Mouse (Mus musculus): ENCODE measurements at regions not wholly inside any gene's neighbourhood (a gene's known extent, or its start where the extent isn't known, plus 50 kb on each side); places are given as distances from the start of the nearest gene placed in this dataset.
"Not testable (repeated sequence)": the region's sequence is repeated elsewhere in the genome, so short reads cannot be mapped to it uniquely, and the experiment has no call there.

- Histone ChIP-seq H3K4me3 (replicated peaks; ENCODE audit: low read length) (no peak overlapping the region), H3K4me1 (replicated peaks; ENCODE audit: low read depth, low read length) (no peaks in the 10 kb centered on the region), H3K9me3 (ENCODE audit: low read length) (no peaks in the 10 kb centered on the region), H3K36me3 (ENCODE audit: insufficient read depth, low read length) (no peaks in the 10 kb centered on the region), H3K27me3 (ENCODE audit: insufficient read depth, low read length) (no peaks in the 10 kb centered on the region)
- TF ChIP-seq NANOG (IDR thresholded peaks at IDR 0.05; ENCODE audit: borderline replicate concordance, low read length) (no peak), POU5F1 (IDR thresholded peaks at IDR 0.05; ENCODE audit: borderline replicate concordance, low read length) (no peak), CTCF (conservative IDR thresholded peaks at IDR 0.05; ENCODE audit: low read length) (no peak)
Observed at GRCm38 (mm10) chr7:58448727-58449126, 207.2 kb upstream of the Atp10a start.

GRCm38 (mm10) chr7:58451981-58452380 is 204.0 kb upstream of the Atp10a start:
- no peaks in the 10 kb centered on the region for H3K36me3 ChIP-seq (ENCODE audit: insufficient read depth, low read length)
- no peaks in the 10 kb centered on the region for H3K9me3 ChIP-seq (ENCODE audit: low read length)
- TF ChIP-seq POU5F1 (IDR thresholded peaks at IDR 0.05; ENCODE audit: borderline replicate concordance, low read length) = no peak
- no peak for TF ChIP-seq NANOG (IDR thresholded peaks at IDR 0.05; ENCODE audit: borderline replicate concordance, low read length)
- no peak for TF ChIP-seq CTCF (conservative IDR thresholded peaks at IDR 0.05; ENCODE audit: low read length)
- H3K4me1 ChIP-seq (replicated peaks; ENCODE audit: low read depth, low read length) = no peaks in the 10 kb centered on the region
- H3K4me3 ChIP-seq (replicated peaks; ENCODE audit: low read length) = no peak overlapping the region
- no peaks in the 10 kb centered on the region for H3K27me3 ChIP-seq (ENCODE audit: insufficient read depth, low read length)

- H3K27me3 ChIP-seq (ENCODE audit: insufficient read depth, low read length); H3K9me3 ChIP-seq (ENCODE audit: low read length): not testable (repeated sequence)
Observed at GRCm38 (mm10) chr7:58458146-58458545, 197.8 kb upstream of the Atp10a start.

GRCm38 (mm10) chr7:58460939-58461338 is 195.0 kb upstream of the Atp10a start:
- H3K4me3 ChIP-seq (replicated peaks; ENCODE audit: low read length) = no peak overlapping the region
- TF ChIP-seq POU5F1 (IDR thresholded peaks at IDR 0.05; ENCODE audit: borderline replicate concordance, low read length) = no peak
- TF ChIP-seq CTCF (conservative IDR thresholded peaks at IDR 0.05; ENCODE audit: low read length) = no peak
- no peak for TF ChIP-seq NANOG (IDR thresholded peaks at IDR 0.05; ENCODE audit: borderline replicate concordance, low read length)
- H3K36me3 ChIP-seq (ENCODE audit: insufficient read depth, low read length) = no peaks in the 10 kb centered on the region
- H3K27me3 ChIP-seq (ENCODE audit: insufficient read depth, low read length) = no peaks in the 10 kb centered on the region
- H3K4me1 ChIP-seq (replicated peaks; ENCODE audit: low read depth, low read length) = no peaks in the 10 kb centered on the region
- H3K9me3 ChIP-seq (ENCODE audit: low read length) = no peaks in the 10 kb centered on the region

More at GRCm38 (mm10) chr7:58458146-58458545, 197.8 kb upstream of the Atp10a start:
- not testable (repeated sequence) for H3K36me3 ChIP-seq (ENCODE audit: insufficient read depth, low read length); H3K4me1 ChIP-seq (replicated peaks; ENCODE audit: low read depth, low read length); H3K4me3 ChIP-seq (replicated peaks; ENCODE audit: low read length)

GRCm38 (mm10) chr7:58473150-58473549 is 182.8 kb upstream of the Atp10a start:
- H3K36me3 ChIP-seq (ENCODE audit: insufficient read depth, low read length) = no peaks in the 10 kb centered on the region
- no peak for TF ChIP-seq CTCF (conservative IDR thresholded peaks at IDR 0.05; ENCODE audit: low read length)
- TF ChIP-seq NANOG (IDR thresholded peaks at IDR 0.05; ENCODE audit: borderline replicate concordance, low read length) = no peak
- no peak for TF ChIP-seq POU5F1 (IDR thresholded peaks at IDR 0.05; ENCODE audit: borderline replicate concordance, low read length)
- H3K27me3 ChIP-seq (ENCODE audit: insufficient read depth, low read length) = no peaks in the 10 kb centered on the region
- H3K9me3 ChIP-seq (ENCODE audit: low read length) = no peaks in the 10 kb centered on the region
- no peaks in the 10 kb centered on the region for H3K4me1 ChIP-seq (replicated peaks; ENCODE audit: low read depth, low read length)
- no peak overlapping the region for H3K4me3 ChIP-seq (replicated peaks; ENCODE audit: low read length)

GRCm38 (mm10) chr7:58475139-58475538 is 180.8 kb upstream of the Atp10a start:
- H3K27me3 ChIP-seq (ENCODE audit: insufficient read depth, low read length) = no peaks in the 10 kb centered on the region
- no peak overlapping the region for H3K4me3 ChIP-seq (replicated peaks; ENCODE audit: low read length)
- no peaks in the 10 kb centered on the region for H3K9me3 ChIP-seq (ENCODE audit: low read length)
- no peaks in the 10 kb centered on the region for H3K4me1 ChIP-seq (replicated peaks; ENCODE audit: low read depth, low read length)
- TF ChIP-seq CTCF (conservative IDR thresholded peaks at IDR 0.05; ENCODE audit: low read length) = no peak
- TF ChIP-seq POU5F1 (IDR thresholded peaks at IDR 0.05; ENCODE audit: borderline replicate concordance, low read length) = no peak
- no peak for TF ChIP-seq NANOG (IDR thresholded peaks at IDR 0.05; ENCODE audit: borderline replicate concordance, low read length)
- no peaks in the 10 kb centered on the region for H3K36me3 ChIP-seq (ENCODE audit: insufficient read depth, low read length)

- TF ChIP-seq CTCF (conservative IDR thresholded peaks at IDR 0.05; ENCODE audit: low read length) (no peak), NANOG (IDR thresholded peaks at IDR 0.05; ENCODE audit: borderline replicate concordance, low read length) (no peak), POU5F1 (IDR thresholded peaks at IDR 0.05; ENCODE audit: borderline replicate concordance, low read length) (no peak)
- H3K27me3 ChIP-seq (ENCODE audit: insufficient read depth, low read length) = no peaks in the 10 kb centered on the region
- H3K36me3 ChIP-seq (ENCODE audit: insufficient read depth, low read length) = no peaks in the 10 kb centered on the region
- H3K4me3 ChIP-seq (replicated peaks; ENCODE audit: low read length) = no peak overlapping the region
- H3K4me1 ChIP-seq (replicated peaks; ENCODE audit: low read depth, low read length) = no peaks in the 10 kb centered on the region
- H3K9me3 ChIP-seq (ENCODE audit: low read length) = peaks cover 10% of the 10 kb centered on the region; the same call in 1 of the 2 replicates
Observed at GRCm38 (mm10) chr7:58488250-58488649, 167.7 kb upstream of the Atp10a start.

Data from E14TG2a.4 (cell line).